Mouse (Mus musculus) thymus, postnatal 0 days (tissue): ENCODE data around the gene Ibsp. TPM values are rescaled to one million over a fixed set of nuclear protein-coding genes. Genes with fewer than 3 reads are reported as not detected.
A peak's percentile ranks its signal among the peaks of the same experiment; 100 is the strongest.

Experiments used
- DNase-seq: peaks from one replicate; pipeline ENCODE4 v3.0.0-alpha.2; 2015; ENCODE audit warnings: low spot score
- polyA plus RNA-seq: library from polyadenylated mRNA; unstranded; fragments of >200 nt; fragmentation: Nextera tagmentation; extraction: Ambion mirVana; gene quantifications from 2 replicates; pipeline ENCODE4 v1.2.1, GENCODE M21; 2015

Gene Ibsp
- 0.19 and 0.40 TPM in 2 replicates for polyA plus RNA-seq

DNA sequence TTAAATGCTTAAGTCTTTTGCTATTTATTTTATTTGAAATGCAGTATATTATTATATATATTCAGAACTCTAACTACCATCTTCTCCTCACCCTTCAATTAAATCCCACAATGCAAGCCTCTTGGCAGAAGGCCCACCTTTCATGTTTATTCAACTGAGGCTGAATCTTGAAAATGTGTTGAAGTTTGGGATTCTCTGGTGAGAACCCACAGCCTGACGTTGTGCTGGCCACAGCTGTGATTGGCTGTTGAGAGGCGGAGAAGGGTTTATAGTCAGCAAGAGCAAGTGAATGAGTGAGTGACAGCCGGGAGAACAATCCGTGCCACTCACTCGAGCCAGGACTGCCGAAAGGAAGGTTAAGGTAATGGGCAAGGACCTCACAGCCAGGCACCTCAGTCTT lies at the start of gene Ibsp:
Gene Ibsp (plus strand): TSS at position 178 of the 400 bp plus-strand sequence.
- DNase-seq, result no peak

GRCm38 (mm10) chr5:104251811-104252210 lies 47.2 kb upstream of the Ibsp start:
- DNase-seq, result no peak

DNA sequence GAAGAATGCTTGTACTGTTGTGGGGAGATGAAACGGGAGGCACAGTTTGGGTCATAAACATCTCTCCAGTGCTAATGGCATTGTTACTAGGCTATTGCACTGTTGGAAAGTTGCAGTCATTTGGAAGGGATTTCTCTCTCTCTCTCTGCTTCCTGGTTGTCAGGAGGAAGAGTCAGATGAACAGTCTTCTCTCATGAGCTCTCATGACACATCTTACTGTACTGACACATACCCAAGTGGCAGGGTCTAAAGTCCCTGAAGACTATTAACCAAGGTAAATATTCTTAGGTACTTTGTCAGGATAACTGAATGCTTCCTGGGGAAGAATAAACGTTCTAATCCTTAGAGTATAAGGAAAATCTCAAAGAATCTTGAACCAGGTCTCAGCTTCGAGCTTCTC lies 42.4 kb upstream of the Ibsp start:
- no peak for DNase-seq

DNA sequence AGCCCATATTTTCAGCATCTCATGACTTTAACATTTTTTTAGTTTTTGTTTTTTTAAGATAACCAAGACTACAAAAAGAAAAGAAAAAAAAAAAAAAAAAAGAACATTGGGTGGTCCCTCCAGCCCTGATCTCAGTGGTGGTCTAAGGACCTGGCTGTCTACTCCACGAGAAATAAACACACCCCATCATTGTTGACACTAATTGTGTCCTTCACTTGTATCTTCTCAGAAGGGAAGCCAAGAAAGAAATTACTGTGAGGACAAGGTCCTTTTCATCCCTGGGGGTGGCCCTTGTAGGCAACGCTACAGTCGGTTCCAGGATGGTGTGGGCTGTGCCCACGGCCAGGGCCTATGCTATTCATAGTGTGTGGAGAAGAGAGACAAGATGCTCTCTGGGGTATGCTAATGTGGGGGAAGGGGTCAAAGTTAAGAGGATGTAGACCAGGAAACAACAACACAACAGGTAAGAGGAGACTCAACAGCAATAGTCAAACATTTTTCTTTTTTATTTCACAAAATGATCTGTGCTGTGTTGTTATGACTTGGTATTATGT lies 37.0 kb upstream of the Ibsp start:
- DNase-seq, result no peak

DNA sequence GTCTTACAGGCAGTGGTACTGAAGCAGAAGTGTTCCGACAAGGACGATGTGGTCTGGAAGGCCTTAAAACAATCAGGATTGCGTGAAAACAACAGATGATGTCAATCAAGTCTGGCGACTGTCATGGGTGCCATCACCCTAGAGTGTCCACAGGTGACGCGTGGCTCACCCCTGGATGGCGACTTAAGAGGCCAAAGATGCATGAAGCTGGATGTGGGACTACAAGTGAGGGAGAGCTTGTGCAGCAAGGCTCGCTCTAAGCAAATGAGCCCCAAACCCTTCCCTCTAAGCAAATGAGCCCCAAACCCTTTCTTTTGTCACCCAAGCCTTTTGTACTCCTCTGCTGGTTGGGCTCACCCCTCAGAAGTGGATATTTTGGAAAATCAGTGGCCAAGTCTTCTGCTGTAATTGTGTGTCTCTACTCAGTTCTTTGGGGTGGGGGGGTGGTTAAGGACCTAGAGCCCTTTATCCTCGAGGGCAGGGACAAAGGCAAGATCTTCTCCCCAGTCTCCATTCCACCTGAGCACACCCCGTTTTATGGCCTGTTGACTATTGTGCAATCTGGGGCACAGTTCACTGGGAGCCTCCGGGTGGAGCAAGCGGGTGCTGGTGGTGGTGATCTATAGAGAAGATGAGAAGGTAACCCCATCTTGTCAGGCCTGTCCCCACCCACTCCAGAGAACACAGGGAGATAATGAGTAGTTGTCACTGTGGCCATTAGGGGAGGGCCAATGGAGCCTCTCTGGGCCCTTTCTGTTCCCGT lies 35.8 kb upstream of the Ibsp start:
- DNase-seq, result no peak

GRCm38 (mm10) chr5:104294201-104294600 lies 4.8 kb upstream of the Ibsp start:
- DNase-seq, result no peak

DNA sequence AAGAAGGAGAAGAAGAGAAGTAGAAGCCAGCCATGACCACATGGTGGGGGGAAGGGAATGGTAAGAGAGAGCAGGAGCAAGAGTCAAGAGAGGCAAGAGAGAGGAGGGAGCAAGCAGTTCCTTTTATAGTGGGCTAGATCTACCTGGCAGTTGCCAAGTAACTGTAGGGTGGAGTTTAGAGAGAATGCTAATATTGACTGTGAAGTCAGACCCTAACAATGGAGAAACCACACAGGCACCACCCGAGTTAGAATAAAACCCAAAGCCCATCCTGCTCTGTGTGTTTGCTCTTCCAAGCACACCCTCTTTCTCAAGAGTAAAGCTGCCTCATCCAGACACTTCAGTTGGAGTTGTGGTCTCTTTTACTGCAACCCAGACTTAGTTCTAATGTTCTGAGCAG lies 15.1 kb downstream of the Ibsp start:
- no peak for DNase-seq

DNA sequence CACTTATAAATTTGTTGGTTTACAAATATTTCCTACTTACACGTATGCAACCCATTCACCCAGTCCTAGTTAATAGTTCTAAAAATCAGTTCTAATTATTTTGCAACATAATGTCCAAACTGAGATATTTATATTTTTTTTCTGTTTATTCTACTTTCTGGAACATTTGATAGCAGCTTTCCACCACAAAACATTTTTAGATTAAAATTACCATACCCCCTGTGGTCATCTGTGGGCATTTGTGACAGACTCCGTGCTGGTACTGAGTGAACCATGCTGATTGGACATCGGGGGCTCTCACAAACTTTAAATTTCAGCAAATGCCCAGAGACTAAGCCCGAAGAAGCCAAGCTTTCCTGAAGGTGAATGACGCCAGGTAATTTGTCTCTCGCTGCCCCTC lies 26.1 kb downstream of the Ibsp start, which contains the start of gene Mepe:
Gene Mepe (plus strand): TSS at position 301 of the 400 bp plus-strand sequence.
- no peak for DNase-seq

GRCm38 (mm10) chr5:104326884-104327283 lies 27.9 kb downstream of the Ibsp start:
- DNase-seq, result no peak

GRCm38 (mm10) chr5:104327389-104327788 lies 28.4 kb downstream of the Ibsp start:
- DNase-seq, result no peak

- no peak for DNase-seq
Measured at GRCm38 (mm10) chr5:104327876-104328275, 28.9 kb downstream of the Ibsp start.

GRCm38 (mm10) chr5:104328317-104328850 lies 29.4 kb downstream of the Ibsp start:
- DNase-seq, result no peak

DNA sequence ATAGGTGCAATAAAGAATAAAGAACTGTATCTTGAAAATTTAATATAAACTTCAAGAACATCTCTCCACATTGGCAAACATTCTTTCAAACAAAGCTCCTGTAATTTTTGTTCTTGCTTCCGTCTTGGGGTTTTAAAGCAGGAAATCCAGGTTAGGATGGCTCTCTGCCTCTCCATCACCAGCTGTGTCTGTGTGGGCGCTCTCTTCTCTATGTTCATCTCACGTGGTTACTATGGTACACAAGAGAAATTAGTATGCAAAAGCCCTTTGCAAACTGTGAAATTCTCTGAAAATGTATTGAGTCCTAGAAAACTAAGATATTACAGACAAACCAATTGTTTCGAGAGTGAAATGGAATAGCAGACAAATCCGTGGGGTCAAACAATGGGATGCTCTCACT lies 30.4 kb downstream of the Ibsp start:
- DNase-seq, result no peak

- no peak for DNase-seq
Measured at GRCm38 (mm10) chr5:104330088-104330487, 31.1 kb downstream of the Ibsp start.

DNA sequence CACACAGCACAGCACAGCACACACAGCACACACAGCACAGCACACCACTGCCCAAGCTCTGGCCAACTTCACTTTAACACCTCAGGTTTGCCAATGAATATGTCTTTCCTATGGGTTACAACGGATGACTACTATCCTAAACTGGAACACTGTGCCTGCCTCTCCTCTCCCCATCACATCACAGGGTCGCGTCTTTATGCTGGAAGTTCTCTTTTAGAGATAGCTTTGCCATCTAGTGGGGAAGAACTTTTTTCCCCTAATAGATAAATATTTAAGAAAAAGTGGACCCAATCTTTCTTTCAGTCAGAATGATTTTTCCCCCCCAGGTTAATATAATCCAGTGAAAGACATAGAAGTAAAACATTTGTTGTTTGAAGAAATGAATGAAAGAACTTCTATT lies 33.3 kb downstream of the Ibsp start:
- no peak for DNase-seq

DNA sequence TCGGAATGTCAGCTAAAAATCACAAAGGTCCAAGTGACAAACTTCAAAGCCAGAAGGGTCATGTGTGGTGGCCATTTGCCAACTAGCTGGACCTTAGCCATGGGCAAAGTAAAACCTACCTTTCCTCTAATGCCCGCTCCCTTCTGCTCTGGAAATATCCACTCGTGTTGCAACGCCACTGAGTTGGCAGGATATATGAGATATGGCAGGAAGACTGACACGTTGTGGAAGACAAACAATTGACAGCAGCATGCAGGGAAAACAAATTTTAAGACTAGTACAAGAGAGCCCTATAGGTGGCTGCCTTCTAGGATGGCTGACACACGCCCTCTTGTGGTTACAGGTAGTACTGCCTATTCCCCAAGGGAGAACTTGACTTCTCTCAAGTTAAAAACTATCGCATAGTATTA lies 34.3 kb downstream of the Ibsp start:
- peak; percentile 23 for DNase-seq

DNA sequence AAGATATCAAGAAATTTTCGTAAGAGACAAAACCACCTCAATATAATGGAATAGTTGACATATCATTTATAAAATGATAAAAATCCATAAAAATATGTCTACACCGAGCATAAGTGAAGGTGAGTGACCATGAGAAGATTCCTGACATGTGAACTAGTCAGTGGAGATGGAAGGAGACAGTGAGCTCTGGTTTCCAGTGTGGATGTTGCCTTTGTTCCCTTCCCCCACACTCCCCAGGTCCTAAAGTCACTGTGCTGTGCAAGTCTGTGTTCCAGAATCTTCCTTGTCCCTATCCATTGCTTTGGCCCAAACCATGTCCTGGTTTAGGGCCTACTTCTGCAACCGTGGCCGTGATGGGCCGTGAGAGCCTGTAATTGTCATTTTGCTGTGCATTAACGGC lies 34.7 kb downstream of the Ibsp start:
- DNase-seq, result no peak

GRCm38 (mm10) chr5:104334516-104334915 lies 35.5 kb downstream of the Ibsp start:
- DNase-seq, result no peak

GRCm38 (mm10) chr5:104335962-104336361 lies 37.0 kb downstream of the Ibsp start:
- DNase-seq, result no peak

DNA sequence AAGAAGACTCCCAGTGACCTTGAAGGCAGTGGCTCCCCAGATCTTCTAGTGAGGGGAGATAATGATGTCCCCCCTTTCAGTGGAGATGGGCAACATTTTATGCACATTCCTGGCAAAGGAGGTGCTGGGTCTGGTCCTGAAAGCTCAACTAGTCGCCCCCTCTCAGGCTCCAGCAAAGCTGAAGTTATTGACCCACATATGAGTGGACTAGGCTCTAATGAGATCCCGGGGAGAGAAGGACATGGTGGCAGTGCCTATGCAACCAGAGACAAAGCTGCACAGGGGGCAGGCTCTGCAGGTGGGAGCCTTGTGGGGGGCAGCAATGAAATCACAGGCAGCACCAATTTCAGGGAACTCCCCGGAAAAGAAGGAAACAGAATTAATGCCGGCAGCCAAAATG lies 38.5 kb downstream of the Ibsp start:
- DNase-seq, result no peak

DNA sequence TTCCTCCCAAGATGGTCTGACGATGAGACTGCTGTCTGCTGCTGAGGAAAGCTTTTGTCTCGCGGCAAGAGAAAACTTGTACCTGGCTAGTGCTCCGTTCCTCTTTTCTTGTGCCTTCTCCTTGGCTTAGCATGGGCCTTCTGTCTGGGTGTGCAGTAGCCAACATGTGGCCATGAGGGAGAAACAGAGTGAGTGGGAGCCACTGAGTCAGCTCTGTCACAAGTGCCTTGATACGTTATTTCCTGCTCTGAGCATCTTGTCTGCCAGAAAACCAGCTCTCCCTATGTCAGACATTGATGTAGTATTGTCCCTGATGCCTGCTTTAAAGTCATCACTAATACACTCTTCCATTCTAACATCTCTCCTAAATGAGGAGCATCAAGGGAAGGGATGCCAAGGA lies 40.0 kb downstream of the Ibsp start:
- DNase-seq, result no peak

- DNase-seq, result no peak
Measured at GRCm38 (mm10) chr5:104339706-104340512, 40.9 kb downstream of the Ibsp start.
